Mouse (Mus musculus) ES-Bruce4 (cell line): ENCODE measurements around the gene Jmjd1c. TPM values are rescaled to one million over a fixed set of nuclear protein-coding genes. Genes with fewer than 3 reads are reported as not detected.
"Not testable (repeated sequence)": the region's sequence is repeated elsewhere in the genome, so short reads cannot be mapped to it uniquely, and the experiment has no call there.

Experiments used
- H3K27ac ChIP-seq: 2 replicates; pipeline ENCODE4 v1.5.1; 2012; ENCODE audit warnings: low read length, inconsistent platforms; ENCODE audit not compliant: insufficient read depth
- H3K27me3 ChIP-seq: 2 replicates; pipeline ENCODE4 v1.6.1; 2012; ENCODE audit warnings: mild to moderate bottlenecking, low read length, inconsistent platforms; ENCODE audit not compliant: control insufficient read depth, poor library complexity, insufficient read depth, severe bottlenecking
- H3K36me3 ChIP-seq: 2 replicates; pipeline ENCODE4 v1.6.1; 2012; ENCODE audit warnings: inconsistent platforms, mild to moderate bottlenecking, low read length, moderate library complexity; ENCODE audit not compliant: control insufficient read depth, poor library complexity, insufficient read depth, severe bottlenecking
- H3K4me1 ChIP-seq: one replicate; pipeline ENCODE4 v1.8.1; 2011; ENCODE audit warnings: low read length; ENCODE audit not compliant: control insufficient read depth, insufficient read depth
- H3K4me3 ChIP-seq: 2 replicates; pipeline ENCODE4 v1.5.1; 2011; ENCODE audit warnings: low read depth, mild to moderate bottlenecking, low read length
- H3K9ac ChIP-seq: 2 replicates; pipeline ENCODE4 v1.6.1; 2012; ENCODE audit warnings: low read depth, mild to moderate bottlenecking, inconsistent platforms; ENCODE audit not compliant: poor library complexity, severe bottlenecking
- H3K9me3 ChIP-seq: replicated peaks from 2 replicates; pipeline ENCODE4 v1.6.1; 2012; ENCODE audit warnings: mild to moderate bottlenecking, low read length, inconsistent platforms; ENCODE audit not compliant: control insufficient read depth, poor library complexity, insufficient read depth, severe bottlenecking
- CTCF ChIP-seq: IDR thresholded peaks from one replicate; pipeline ENCODE4 v1.8.1; 2011; ENCODE audit warnings: low read depth, low read length
- EP300 ChIP-seq: IDR thresholded peaks from 2 replicates; pipeline ENCODE4 v1.6.1; 2011; ENCODE audit warnings: low read depth, low read length; ENCODE audit not compliant: insufficient read depth
- POLR2A ChIP-seq: IDR thresholded peaks from one replicate; pipeline ENCODE4 v1.8.1; 2011; ENCODE audit warnings: low read length; ENCODE audit not compliant: insufficient read depth
- polyA plus RNA-seq: library from polyadenylated mRNA; stranded (reverse); fragments of >200 nt; gene quantifications from 2 replicates; pipeline ENCODE4 v1.2.4, GENCODE M21; 2011; ENCODE audit warnings: low read depth; ENCODE audit not compliant: missing spikeins, insufficient read depth, insufficient read length

Gene Jmjd1c
- polyA plus RNA-seq, 1 experiment, result 141 TPM

- Histone ChIP-seq H3K9me3 (no peaks in the 10 kb centered on the region), H3K4me1 (peaks cover 4% of the 10 kb centered on the region)
- TF ChIP-seq EP300 (no peak), POLR2A (no peak), CTCF (no peak)
Measured at GRCm38 (mm10) chr10:67109635-67110034, 13.7 kb downstream of the Jmjd1c start.

GRCm38 (mm10) chr10:67111044-67111798 lies 15.3 kb downstream of the Jmjd1c start:
- no peak for TF ChIP-seq CTCF
- no peak for TF ChIP-seq POLR2A
- no peak overlapping the region for H3K27ac ChIP-seq
- H3K36me3 ChIP-seq, result peaks cover 7% of the 10 kb centered on the region
- no peaks in the 10 kb centered on the region for H3K9me3 ChIP-seq
- H3K4me3 ChIP-seq, result no peak overlapping the region
- peaks cover 5% of the 10 kb centered on the region for H3K4me1 ChIP-seq
- no peaks in the 10 kb centered on the region for H3K27me3 ChIP-seq
- H3K9ac ChIP-seq, result no peak overlapping the region

More at GRCm38 (mm10) chr10:67109635-67110034, 13.7 kb downstream of the Jmjd1c start:
- H3K27me3 ChIP-seq, result no peaks in the 10 kb centered on the region
- no peak overlapping the region for H3K27ac ChIP-seq
- H3K9ac ChIP-seq, result no peak overlapping the region
- no peak overlapping the region for H3K4me3 ChIP-seq
- H3K36me3 ChIP-seq, result peaks cover 7% of the 10 kb centered on the region

GRCm38 (mm10) chr10:67111799-67112177 lies 15.9 kb downstream of the Jmjd1c start:
- no peaks in the 10 kb centered on the region for H3K27me3 ChIP-seq
- no peak overlapping the region for H3K27ac ChIP-seq
- H3K36me3 ChIP-seq, result peaks cover 7% of the 10 kb centered on the region
- no peak for TF ChIP-seq CTCF
- TF ChIP-seq EP300, result no peak
- no peak for TF ChIP-seq POLR2A
- H3K9me3 ChIP-seq, result no peaks in the 10 kb centered on the region
- no peak overlapping the region for H3K9ac ChIP-seq
- H3K4me1 ChIP-seq, result peaks cover 3% of the 10 kb centered on the region
- no peak overlapping the region for H3K4me3 ChIP-seq

GRCm38 (mm10) chr10:67112967-67113366 lies 17.0 kb downstream of the Jmjd1c start:
- H3K36me3 ChIP-seq, H3K4me1 ChIP-seq, H3K9me3 ChIP-seq, H3K27ac ChIP-seq, H3K9ac ChIP-seq, H3K4me3 ChIP-seq, H3K27me3 ChIP-seq: not testable (repeated sequence)

GRCm38 (mm10) chr10:67113833-67114232 lies 17.9 kb downstream of the Jmjd1c start:
- Histone ChIP-seq H3K36me3 (no peaks in the 10 kb centered on the region; the same call in 1 of the 2 replicates), H3K27ac (no peak overlapping the region), H3K4me1 (peaks cover 9% of the 10 kb centered on the region), H3K9ac (no peak overlapping the region), H3K27me3 (no peaks in the 10 kb centered on the region), H3K4me3 (no peak overlapping the region), H3K9me3 (no peaks in the 10 kb centered on the region)
- TF ChIP-seq POLR2A, result no peak
- TF ChIP-seq CTCF, result no peak
- TF ChIP-seq EP300, result no peak

- H3K4me1 ChIP-seq, result peaks cover 11% of the 10 kb centered on the region
- H3K27me3 ChIP-seq, result no peaks in the 10 kb centered on the region
- 0 out of 2 replicates have a peak overlapping the region, but pooled peaks have one; percentile 13 for H3K9ac ChIP-seq
- H3K4me3 ChIP-seq, result no peak overlapping the region
- H3K27ac ChIP-seq, result 0 out of 2 replicates have a peak overlapping the region, but pooled peaks have one; percentile 3
- no peaks in the 10 kb centered on the region for H3K36me3 ChIP-seq
- no peaks in the 10 kb centered on the region for H3K9me3 ChIP-seq
- TF ChIP-seq EP300 (no peak), CTCF (no peak), POLR2A (no peak)
Measured at GRCm38 (mm10) chr10:67115115-67115514, 19.2 kb downstream of the Jmjd1c start.
